In the genomic region with DNA sequence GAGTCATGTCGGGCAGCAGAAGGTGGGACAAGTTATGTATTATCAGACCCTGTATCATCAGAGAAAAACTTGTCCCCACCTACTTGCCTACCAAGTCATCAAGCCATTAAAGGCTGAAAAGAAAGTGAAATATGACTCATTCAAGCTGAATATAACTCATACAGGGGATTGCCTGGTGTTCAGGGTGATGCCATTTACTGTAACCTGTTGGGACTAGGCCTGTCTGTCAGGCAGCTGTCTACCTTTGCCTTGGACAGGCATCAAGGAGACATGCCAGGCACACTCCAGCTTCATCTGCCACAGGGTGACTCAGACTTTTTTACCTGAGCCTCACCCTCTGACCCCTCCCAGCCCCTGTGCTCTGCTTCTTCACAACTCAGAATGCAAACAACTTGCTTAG, we compare ENCODE assay signal across 29 mouse cellular contexts. TPM values are rescaled to one million over a fixed set of nuclear protein-coding genes. Genes with fewer than 3 reads are reported as not detected.
DNase-seq lines count a peak whose midpoint lies in the region; ATAC-seq and TF ChIP-seq lines count a peak whose summit lies in the region.
"Had no signal": no experiment of that assay in that cellular context is flagged by ENCODE, and none has a peak within 500 bp of the region (broad histone marks: within the 10 kb centered on the region; RNA-seq: fewer than 3 reads in every experiment).

No protein-coding gene starts in this region.

- DNase-seq in urinary bladder, postnatal 36 days (ENCODE audit: low spot score in 2 of 2) = peak; percentile 13 to 20
- DNase-seq in urinary bladder, adult 2 months (ENCODE audit: low spot score) = no peak
- DNase-seq in stomach, postnatal 0 days (ENCODE audit: low spot score) = no peak
- DNase-seq in cerebellum, adult 2 months = no peak
- no peak for DNase-seq in left cerebral cortex, postnatal 25 days (ENCODE audit: low spot score in 2 of 2)
- DNase-seq: adrenal gland, postnatal 10 days; adrenal gland, postnatal 36 days; cerebellum, adult 18-20 months; cerebellum, adult 9-11 months; cerebellum, postnatal 25 days; forebrain, postnatal 0 days; gastrocnemius, postnatal 25 days; heart, adult 18-20 months; heart, postnatal 10 days; heart, postnatal 36 days had no signal

- no peaks in the 10 kb centered on the region for H3K36me3 ChIP-seq in stomach, postnatal 0 days (ENCODE audit: control insufficient read depth, insufficient read depth, low read length)
- H3K36me3 ChIP-seq: embryonic facial prominence, embryonic 10.5 days; embryonic facial prominence, embryonic 13.5 days; G1E; heart, embryonic 12.5 days; heart, embryonic 15.5 days; hindbrain, embryonic 10.5 days; hindbrain, embryonic 13.5 days; intestine, embryonic 15.5 days had no signal

- no peak for TF ChIP-seq CTCF in embryonic fibroblast, embryonic 13.5 days (IDR thresholded peaks at IDR 0.05; ENCODE audit: borderline replicate concordance, insufficient read depth, low read length)
- TF ChIP-seq CTCF in stomach, postnatal 0 days (IDR thresholded peaks at IDR 0.05; ENCODE audit: low read depth) = no peak
- TF ChIP-seq CTCF in cerebellum, adult 2 months (IDR thresholded peaks at IDR 0.05; ENCODE audit: borderline replicate concordance, insufficient read depth, low read depth, low read length) = no peak

- peak overlapping the region; percentile 95 for H3K27ac ChIP-seq in embryonic fibroblast, embryonic 13.5 days (ENCODE audit: insufficient read depth, low read length)
- no peak overlapping the region for H3K27ac ChIP-seq in stomach, postnatal 0 days (replicated peaks)
- H3K27ac ChIP-seq in cerebellum, adult 2 months (ENCODE audit: insufficient read depth, low read length) = no peak overlapping the region
- H3K27ac ChIP-seq: embryonic facial prominence, embryonic 10.5 days; embryonic facial prominence, embryonic 13.5 days; heart, embryonic 15.5 days; hindbrain, embryonic 10.5 days; hindbrain, embryonic 13.5 days; intestine, embryonic 15.5 days had no signal

- no peaks in the 10 kb centered on the region for H3K9me3 ChIP-seq in stomach, postnatal 0 days (ENCODE audit: control insufficient read depth, low read length)
- H3K9me3 ChIP-seq: embryonic facial prominence, embryonic 10.5 days; embryonic facial prominence, embryonic 13.5 days; G1E; heart, embryonic 12.5 days; heart, embryonic 15.5 days; hindbrain, embryonic 10.5 days; hindbrain, embryonic 13.5 days; intestine, embryonic 15.5 days had no signal

- intact Hi-C loops in left cerebral cortex, postnatal 25 days (cut with DNase I) = no loop called here

- no peaks in the 10 kb centered on the region for H3K27me3 ChIP-seq in stomach, postnatal 0 days (ENCODE audit: control insufficient read depth, insufficient read depth, low read length)
- no peaks in the 10 kb centered on the region for H3K27me3 ChIP-seq in cerebellum, adult 2 months (ENCODE audit: control insufficient read depth, insufficient read depth, low read length)
- H3K27me3 ChIP-seq: embryonic facial prominence, embryonic 13.5 days; heart, embryonic 12.5 days; heart, embryonic 15.5 days; hindbrain, embryonic 13.5 days; intestine, embryonic 15.5 days; Patski had no signal

- TF ChIP-seq POLR2A in embryonic fibroblast, embryonic 13.5 days (IDR thresholded peaks at IDR 0.05; ENCODE audit: low read depth, low read length) = no peak
- no peak for TF ChIP-seq POLR2A in cerebellum, adult 2 months (IDR thresholded peaks at IDR 0.05; ENCODE audit: borderline replicate concordance, insufficient read depth, low read length)

- peaks cover 5% of the 10 kb centered on the region; the same call in 1 of the 2 replicates for H3K4me1 ChIP-seq in embryonic fibroblast, embryonic 13.5 days (ENCODE audit: control insufficient read depth, insufficient read depth, low read length)
- no peaks in the 10 kb centered on the region for H3K4me1 ChIP-seq in stomach, postnatal 0 days (replicated peaks; ENCODE audit: control insufficient read depth, insufficient read depth)
- H3K4me1 ChIP-seq in cerebellum, adult 2 months (ENCODE audit: control insufficient read depth, insufficient read depth, low read length) = no peaks in the 10 kb centered on the region
- H3K4me1 ChIP-seq: embryonic facial prominence, embryonic 10.5 days; embryonic facial prominence, embryonic 13.5 days; heart, embryonic 12.5 days; heart, embryonic 15.5 days; hindbrain, embryonic 10.5 days; hindbrain, embryonic 13.5 days; intestine, embryonic 15.5 days had no signal

- H3K4me2 ChIP-seq in stomach, postnatal 0 days (replicated peaks; ENCODE audit: low read depth) = no peak overlapping the region
- H3K4me2 ChIP-seq: embryonic facial prominence, embryonic 13.5 days; heart, embryonic 12.5 days; heart, embryonic 15.5 days; hindbrain, embryonic 13.5 days; intestine, embryonic 15.5 days had no signal

- peak; percentile 57; the same call in 1 of the 2 replicates for ATAC-seq in stomach, postnatal 0 days (ENCODE audit: low FRiP score, low TSS enrichment)
- ATAC-seq: forebrain, embryonic 14.5 days; forebrain, postnatal 0 days; hindbrain, embryonic 16.5 days; intestine, embryonic 15.5 days had no signal

- WGBS in stomach, postnatal 0 days = 43% methylated on average over 1 of the region's 1 CpGs
- 76% methylated on average over 1 of the region's 1 CpGs for WGBS in cerebellum, adult 2 months

- no peak overlapping the region for H3K9ac ChIP-seq in stomach, postnatal 0 days (ENCODE audit: low read length)
- H3K9ac ChIP-seq: embryonic facial prominence, embryonic 13.5 days; forebrain, postnatal 0 days; heart, embryonic 12.5 days; heart, embryonic 15.5 days; hindbrain, embryonic 13.5 days; intestine, embryonic 15.5 days had no signal

- no peak overlapping the region for H3K4me3 ChIP-seq in embryonic fibroblast, embryonic 13.5 days (ENCODE audit: insufficient read depth, low read length)
- H3K4me3 ChIP-seq in stomach, postnatal 0 days (ENCODE audit: low read depth, low read length) = no peak overlapping the region
- no peak overlapping the region for H3K4me3 ChIP-seq in cerebellum, adult 2 months (replicated peaks; ENCODE audit: insufficient read depth, low read depth, low read length)
- H3K4me3 ChIP-seq: embryonic facial prominence, embryonic 10.5 days; embryonic facial prominence, embryonic 13.5 days; heart, embryonic 12.5 days; heart, embryonic 15.5 days; hindbrain, embryonic 10.5 days; hindbrain, embryonic 13.5 days; intestine, embryonic 15.5 days had no signal

- TF ChIP-seq EP300 in stomach, postnatal 0 days (optimal IDR thresholded peaks at IDR 0.05) = no peak

RNA-seq across cellular contexts. Expression of a gene that starts 21.0 kb away (rescaled TPM):
- polyA plus RNA-seq in urinary bladder, adult 2 months (2012; rRNA removed) = 4.0 and 4.2 TPM in 2 replicates
- 0.18 and 0.84 TPM in 2 replicates for polyA plus RNA-seq in embryonic fibroblast, embryonic 13.5 days (2011; ENCODE audit: insufficient read length, low read depth, missing spikeins)
- 9.0 and 10.4 TPM in 2 replicates for polyA plus RNA-seq in stomach, postnatal 0 days (2015; fragmentation: Nextera tagmentation; extraction: Ambion mirVana)
- polyA plus RNA-seq in cerebellum, adult 2 months (2012; rRNA removed) = 1.9 and 2.3 TPM in 2 replicates
- 1 to 10 TPM; 5.1 to 5.9 TPM for total RNA-seq in left cerebral cortex, postnatal 25 days (2021)
- total RNA-seq: common myeloid progenitor, adult 5-6 weeks; gastrocnemius, adult 8-10 months; gastrocnemius, postnatal 25 days; heart, adult 18-20 months; heart, postnatal 10 days; heart, postnatal 36 days had no signal
- polyA plus RNA-seq: G1E had no signal

Comparison
In these comparisons a context has a peak if more than half of its experiments do, and no peak if none do; other contexts are left out.
1. DNase-seq: peak in urinary bladder, postnatal 36 days (2 of 2); none in urinary bladder, adult 2 months (single experiment), stomach, postnatal 0 days (single experiment), cerebellum, adult 2 months (0 of 2) and left cerebral cortex, postnatal 25 days (0 of 2).